Mouse (Mus musculus) embryonic facial prominence, embryonic 10.5 days (tissue): Measurements from ENCODE around the gene Lsg1. TPM values are rescaled to one million over a fixed set of nuclear protein-coding genes. Genes with fewer than 3 reads are reported as not detected.

ENCODE experiments used
- DNase-seq: peaks from one replicate; pipeline ENCODE4 v3.0.0-alpha.2; 2017; ENCODE audit warnings: low spot score
- H3K27ac ChIP-seq: fragments of 300-500 bp; sonication (generic); replicated peaks from 2 replicates; pipeline ENCODE4 v1.5.1; 2016; ENCODE audit warnings: mild to moderate bottlenecking
- H3K27me3 ChIP-seq: fragments of 300-500 bp; sonication (generic); replicated peaks from 2 replicates; pipeline ENCODE4 v1.6.1; 2016; ENCODE audit warnings: low read depth, mild to moderate bottlenecking; ENCODE audit not compliant: poor library complexity, severe bottlenecking
- H3K36me3 ChIP-seq: fragments of 300-500 bp; sonication (generic); replicated peaks from 2 replicates; pipeline ENCODE4 v1.6.1; 2016; ENCODE audit warnings: mild to moderate bottlenecking, moderate library complexity
- H3K4me1 ChIP-seq: fragments of 300-500 bp; sonication (generic); 2 replicates; pipeline ENCODE4 v1.6.1; 2016
- H3K4me3 ChIP-seq: fragments of 300-500 bp; sonication (generic); 2 replicates; pipeline ENCODE4 v1.5.1; 2016; ENCODE audit warnings: mild to moderate bottlenecking, moderate library complexity
- H3K9me3 ChIP-seq: fragments of 300-500 bp; sonication (generic); 2 replicates; pipeline ENCODE4 v1.6.1; 2016; ENCODE audit warnings: mild to moderate bottlenecking
- WGBS: fragments of 180-500 bp; shearing (Covaris S2); methylation state at CpG from one replicate; pipeline ENCODE4 v1.1.7; 2016; 5-methylcytosine and 5-hydroxymethylcytosine counted together
- polyA plus RNA-seq: library from polyadenylated mRNA; unstranded; fragments of >200 nt; fragmentation: Nextera tagmentation; extraction: Ambion mirVana; gene quantifications from 2 replicates; pipeline ENCODE4 v1.2.1, GENCODE M21; 2016

Gene Lsg1
- 87.1 and 95.3 TPM in 2 replicates for polyA plus RNA-seq

- 5% methylated on average over 35 of the region's 35 CpGs for WGBS
- H3K9me3 ChIP-seq = no peaks in the 10 kb centered on the region
- H3K27ac ChIP-seq = peak within 1 kb of the TSS; percentile 93
- peak; percentile 90 for DNase-seq
- H3K4me1 ChIP-seq = peaks cover 16% of the 10 kb centered on the region
- H3K4me3 ChIP-seq = peak within 1 kb of the TSS; percentile 87
- no peaks in the 10 kb centered on the region for H3K27me3 ChIP-seq
- H3K36me3 ChIP-seq = peaks cover 31% of the 10 kb centered on the region
Observed at GRCm38 (mm10) chr16:30587494-30588327, at the start of gene Lsg1. Lsg1 (minus strand) TSS chr16:30587592.

- DNase-seq = peak; percentile 21
- H3K27me3 ChIP-seq = no peaks in the 10 kb centered on the region
- peaks cover 8% of the 10 kb centered on the region for H3K4me1 ChIP-seq
- 65% methylated on average over 8 of the region's 8 CpGs for WGBS
- H3K9me3 ChIP-seq = no peaks in the 10 kb centered on the region
- H3K36me3 ChIP-seq = no peaks in the 10 kb centered on the region
- H3K27ac ChIP-seq = no peak overlapping the region
- no peak overlapping the region for H3K4me3 ChIP-seq
Observed at GRCm38 (mm10) chr16:30633906-30634746, 46.7 kb upstream of the Lsg1 start.

DNA sequence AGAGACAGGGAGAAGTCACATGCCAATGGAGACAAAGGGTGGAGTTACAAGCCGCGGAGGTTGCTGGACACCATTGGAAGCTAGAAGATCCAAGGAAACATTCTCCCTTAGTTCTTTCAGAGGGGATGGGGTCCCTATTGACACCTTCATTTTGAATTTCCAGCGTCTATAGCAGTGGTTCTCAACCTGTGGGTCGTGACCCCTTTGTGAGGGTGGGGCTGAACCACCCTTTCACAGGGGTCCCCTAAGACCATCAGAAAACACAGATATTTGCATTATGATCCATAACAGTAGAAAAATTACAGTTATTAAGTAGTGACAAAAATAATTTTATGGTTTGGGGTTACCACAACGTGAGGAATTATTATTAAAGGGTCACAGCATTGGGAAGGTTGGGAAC, 42.1 kb upstream of the Lsg1 start:
- Histone ChIP-seq H3K4me1 (peaks cover 22% of the 10 kb centered on the region), H3K36me3 (no peaks in the 10 kb centered on the region), H3K27ac (no peak overlapping the region), H3K27me3 (0 out of 2 replicates have a peak, but pooled peaks cover 3% of the 10 kb centered on the region), H3K9me3 (no peaks in the 10 kb centered on the region), H3K4me3 (no peak overlapping the region)
- no peak for DNase-seq
- 88% methylated on average over 5 of the region's 5 CpGs for WGBS

DNA sequence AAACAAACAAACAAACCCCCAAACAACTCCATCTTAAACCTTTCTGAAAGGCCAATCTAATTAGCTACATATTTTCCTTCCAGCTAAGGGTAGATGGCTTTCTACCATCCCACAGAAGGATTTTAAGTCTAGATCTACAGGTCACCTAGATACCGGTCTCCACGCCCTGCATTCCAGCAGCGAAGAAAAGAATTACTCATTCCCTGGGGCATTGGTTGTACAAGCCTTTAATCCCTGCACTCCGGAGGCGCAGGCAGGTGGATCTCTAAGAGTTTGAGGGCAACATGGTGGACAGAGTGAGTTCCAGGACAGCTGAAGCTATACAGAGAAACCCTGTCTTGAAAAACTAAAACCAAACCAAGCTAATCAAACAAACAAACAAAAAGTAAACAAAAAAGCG, 41.0 kb upstream of the Lsg1 start:
- H3K4me3 ChIP-seq = no peak overlapping the region
- DNase-seq = no peak
- 30% methylated on average over 6 of the region's 6 CpGs for WGBS

DNA sequence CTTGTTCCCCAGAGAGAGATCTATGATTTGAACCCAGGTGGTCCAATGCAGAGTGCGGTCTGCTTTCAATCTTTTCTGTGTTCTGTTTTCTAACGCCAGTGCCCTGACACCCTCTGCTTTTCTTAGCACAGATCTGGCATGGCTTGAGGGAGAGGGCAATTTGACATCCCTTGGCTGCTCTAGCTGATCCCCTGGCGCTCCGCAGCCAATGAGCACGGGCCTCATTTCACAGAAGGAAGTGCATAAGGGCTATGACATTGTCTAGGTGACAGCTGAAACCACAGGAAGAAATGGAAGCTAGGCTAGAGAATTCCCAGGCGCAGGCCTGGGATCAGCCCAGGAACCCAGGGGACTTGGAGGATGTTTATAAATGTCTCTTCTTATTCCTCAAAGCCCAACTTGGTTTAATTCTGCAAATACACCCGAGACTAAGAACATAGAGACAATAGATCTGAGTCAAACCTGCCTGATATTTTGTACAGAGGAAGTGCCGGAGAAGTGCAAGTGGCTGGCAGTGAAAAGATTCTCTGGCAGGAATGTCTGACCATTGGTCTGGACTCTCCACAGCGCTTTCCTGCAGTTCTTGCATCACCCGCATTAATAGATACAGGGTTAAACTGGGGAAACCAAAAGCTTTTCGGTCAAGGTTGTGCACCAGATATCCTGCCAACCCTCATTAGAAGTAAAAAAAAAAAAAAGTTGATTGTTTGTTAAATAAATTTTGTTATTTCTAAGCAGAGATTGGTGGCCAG, 40.4 kb upstream of the Lsg1 start:
- H3K4me3 ChIP-seq = no peak overlapping the region
- H3K36me3 ChIP-seq = no peaks in the 10 kb centered on the region
- H3K27ac ChIP-seq = no peak overlapping the region
- peaks cover 14% of the 10 kb centered on the region for H3K4me1 ChIP-seq
- 63% methylated on average over 11 of the region's 11 CpGs for WGBS
- no peaks in the 10 kb centered on the region for H3K9me3 ChIP-seq
- DNase-seq = peak; percentile 59
- H3K27me3 ChIP-seq = 0 out of 2 replicates have a peak, but pooled peaks cover 6% of the 10 kb centered on the region

More for the DNA sequence above, 41.0 kb upstream of the Lsg1 start:
- H3K4me1 ChIP-seq = peaks cover 14% of the 10 kb centered on the region
- no peak overlapping the region for H3K27ac ChIP-seq
- H3K27me3 ChIP-seq = 0 out of 2 replicates have a peak, but pooled peaks cover 6% of the 10 kb centered on the region
- H3K36me3 ChIP-seq = no peaks in the 10 kb centered on the region
- H3K9me3 ChIP-seq = no peaks in the 10 kb centered on the region

DNA sequence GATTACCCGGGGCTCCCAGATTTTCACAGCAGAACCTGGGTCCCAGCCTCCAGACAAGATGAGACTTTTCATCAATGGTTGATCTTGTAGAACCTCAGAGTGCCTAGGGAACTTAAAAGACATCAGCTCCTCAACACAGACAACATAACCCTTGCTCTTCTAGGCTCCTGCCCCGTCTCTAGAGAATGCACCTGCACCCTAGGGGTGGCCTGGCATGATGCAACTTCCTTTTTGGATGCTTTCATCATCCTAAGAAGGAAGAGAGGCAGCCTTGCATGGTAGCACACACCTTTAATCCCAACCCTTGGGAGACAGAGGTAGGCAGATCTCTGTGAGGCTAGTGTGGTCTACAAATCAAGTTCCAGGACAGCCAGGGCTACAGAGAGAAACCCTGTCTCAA, 37.2 kb upstream of the Lsg1 start:
- Histone ChIP-seq H3K9me3 (no peaks in the 10 kb centered on the region), H3K4me3 (no peak overlapping the region), H3K36me3 (no peaks in the 10 kb centered on the region), H3K27ac (no peak overlapping the region), H3K27me3 (0 out of 2 replicates have a peak, but pooled peaks cover 6% of the 10 kb centered on the region), H3K4me1 (peaks cover 14% of the 10 kb centered on the region)
- WGBS = 72% methylated on average over 2 of the region's 2 CpGs
- DNase-seq = no peak

GRCm38 (mm10) chr16:30623645-30624044, 36.3 kb upstream of the Lsg1 start:
- Histone ChIP-seq H3K27ac (no peak overlapping the region), H3K27me3 (0 out of 2 replicates have a peak, but pooled peaks cover 6% of the 10 kb centered on the region), H3K9me3 (no peaks in the 10 kb centered on the region), H3K36me3 (no peaks in the 10 kb centered on the region), H3K4me3 (no peak overlapping the region), H3K4me1 (peaks cover 12% of the 10 kb centered on the region)
- DNase-seq = no peak
- 88% methylated on average over 7 of the region's 7 CpGs for WGBS

DNA sequence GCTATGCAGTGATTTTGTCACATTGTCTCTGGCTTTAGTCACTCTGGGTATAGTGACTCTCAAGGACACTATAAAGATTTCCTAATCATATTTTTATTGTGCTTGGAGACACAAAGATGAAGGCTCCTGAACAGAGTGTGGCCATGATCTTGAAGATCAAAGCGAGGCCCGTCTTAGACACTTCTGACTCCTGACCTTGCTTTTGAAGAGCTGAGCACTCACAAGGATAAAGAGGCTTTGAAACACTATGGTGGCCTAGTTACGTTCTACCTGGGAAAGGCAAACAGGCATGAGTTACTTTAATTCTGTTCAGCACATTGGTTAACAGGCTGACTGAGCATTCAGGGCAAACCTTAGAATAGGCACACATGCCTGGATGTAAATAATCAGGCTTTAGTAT, 28.9 kb upstream of the Lsg1 start:
- no peaks in the 10 kb centered on the region for H3K36me3 ChIP-seq
- H3K4me3 ChIP-seq = no peak overlapping the region
- peaks cover 15% of the 10 kb centered on the region for H3K4me1 ChIP-seq
- H3K27me3 ChIP-seq = no peaks in the 10 kb centered on the region; the same call in 1 of the 2 replicates
- DNase-seq = no peak
- H3K9me3 ChIP-seq = no peaks in the 10 kb centered on the region
- 83% methylated on average over 3 of the region's 3 CpGs for WGBS
- H3K27ac ChIP-seq = no peak overlapping the region

DNA sequence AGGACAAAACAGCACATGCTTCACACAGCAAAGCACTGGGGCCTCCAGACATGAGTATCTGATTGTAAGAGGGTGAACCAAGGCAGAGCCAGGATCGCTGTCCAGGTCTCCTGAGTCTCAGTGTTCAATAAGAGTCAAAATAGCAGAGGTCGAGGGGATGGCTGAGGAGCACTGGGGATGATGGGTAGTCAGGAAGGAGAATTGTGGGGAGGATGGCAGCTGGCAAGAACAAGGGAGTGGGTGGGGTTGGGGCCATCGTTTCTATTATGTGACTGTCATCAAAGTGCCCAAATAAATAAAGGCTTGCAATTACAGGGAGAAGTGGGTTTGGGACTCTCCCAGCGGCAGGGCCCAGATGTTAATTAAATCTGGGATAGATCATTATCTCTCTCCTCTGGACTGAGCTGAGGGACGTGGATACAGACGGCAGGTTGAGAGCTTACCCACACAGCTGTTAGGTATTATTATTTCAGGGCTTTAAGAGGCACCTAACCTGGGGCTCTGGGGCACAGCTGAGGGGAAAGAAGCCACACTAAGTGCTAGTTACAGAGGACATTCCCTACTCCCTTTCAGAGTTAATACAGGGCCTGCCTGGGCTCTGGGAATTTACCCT, 27.4 kb upstream of the Lsg1 start:
- WGBS = 23% methylated on average over 6 of the region's 6 CpGs
- Histone ChIP-seq H3K27ac (peak overlapping the region; percentile 24; the same call in 1 of the 2 replicates), H3K4me1 (peaks cover 15% of the 10 kb centered on the region), H3K4me3 (no peak overlapping the region), H3K9me3 (no peaks in the 10 kb centered on the region), H3K36me3 (no peaks in the 10 kb centered on the region), H3K27me3 (no peaks in the 10 kb centered on the region; the same call in 1 of the 2 replicates)
- DNase-seq = no peak

GRCm38 (mm10) chr16:30614122-30614521, 26.7 kb upstream of the Lsg1 start:
- DNase-seq = no peak
- Histone ChIP-seq H3K4me1 (peaks cover 15% of the 10 kb centered on the region), H3K36me3 (no peaks in the 10 kb centered on the region), H3K27ac (0 out of 2 replicates have a peak overlapping the region, but pooled peaks have one; percentile 24), H3K4me3 (no peak overlapping the region), H3K27me3 (no peaks in the 10 kb centered on the region; the same call in 1 of the 2 replicates), H3K9me3 (no peaks in the 10 kb centered on the region)
- WGBS = 31% methylated on average over 5 of the region's 5 CpGs

DNA sequence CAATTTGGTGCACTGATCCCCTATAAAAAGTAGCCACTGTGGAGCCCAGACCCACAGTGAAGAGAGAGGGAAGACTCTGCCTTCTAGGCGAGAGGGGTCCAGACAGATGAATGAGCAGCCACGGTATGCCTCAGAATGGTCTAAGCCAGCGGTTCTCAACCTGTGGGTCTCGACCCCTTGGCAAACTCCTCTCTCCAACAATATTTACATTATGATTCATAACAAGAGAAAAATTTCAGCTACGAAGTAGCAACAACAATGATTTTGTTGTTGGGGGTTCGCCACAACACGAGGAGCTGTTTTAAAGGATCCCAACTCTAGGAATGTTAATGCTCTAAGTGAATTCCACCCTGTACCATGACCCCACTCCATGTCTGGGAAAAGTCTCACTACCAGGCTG, 25.7 kb upstream of the Lsg1 start:
- Histone ChIP-seq H3K4me3 (no peak overlapping the region), H3K9me3 (no peaks in the 10 kb centered on the region), H3K36me3 (no peaks in the 10 kb centered on the region), H3K4me1 (peaks cover 17% of the 10 kb centered on the region), H3K27ac (no peak overlapping the region), H3K27me3 (no peaks in the 10 kb centered on the region; the same call in 1 of the 2 replicates)
- WGBS = 83% methylated on average over 7 of the region's 7 CpGs
- DNase-seq = no peak
